Mouse (Mus musculus) C2C12 (cell line): ENCODE measurements around the gene Bad.

Source experiments
- CEBPB ChIP-seq: IDR thresholded peaks from one replicate; pipeline ENCODE4 v1.6.1; 2011; ENCODE audit warnings: low read depth, mild to moderate bottlenecking, control low read depth, moderate library complexity
- CTCF ChIP-seq: IDR thresholded peaks from one replicate; pipeline ENCODE4 v1.5.1; 2011; ENCODE audit not compliant: control insufficient read depth, insufficient read depth, insufficient read length
- MAX ChIP-seq: IDR thresholded peaks from one replicate; pipeline ENCODE4 v1.6.1; 2011; ENCODE audit warnings: mild to moderate bottlenecking, control low read depth
- MYOD1 ChIP-seq: IDR thresholded peaks from one replicate; pipeline ENCODE4 v1.6.1; 2011; ENCODE audit warnings: low read depth; ENCODE audit not compliant: control insufficient read depth, insufficient read length
- USF1 ChIP-seq: IDR thresholded peaks from one replicate; pipeline ENCODE4 v1.6.1; 2011; ENCODE audit warnings: low read depth, mild to moderate bottlenecking, control low read depth, moderate library complexity

DNA sequence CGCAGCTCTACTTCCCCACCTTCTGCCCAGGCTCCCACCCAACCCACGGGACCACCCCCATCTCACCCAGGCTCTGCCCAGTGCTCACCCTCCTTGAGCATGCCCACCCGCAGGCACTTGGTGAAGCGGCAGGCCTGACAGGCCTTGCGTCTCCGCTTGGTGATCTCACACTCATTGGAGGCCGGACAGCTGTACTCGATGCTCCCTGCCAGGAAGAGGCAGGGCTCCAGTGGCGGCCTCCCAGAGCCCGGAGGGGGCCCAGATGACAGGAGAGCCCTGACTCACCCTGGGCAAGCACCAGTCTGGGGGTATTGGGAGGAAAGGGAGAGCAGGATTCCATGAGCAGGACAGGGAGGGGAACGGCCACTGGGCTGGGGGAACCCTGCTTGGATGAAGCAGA is 27.7 kb upstream of the Bad start:
- no peak for TF ChIP-seq CTCF
- no peak for TF ChIP-seq USF1
- TF ChIP-seq MAX: no peak
- no peak for TF ChIP-seq MYOD1
- TF ChIP-seq CEBPB: no peak
